Mouse (Mus musculus) liver, embryonic 14.5 days (tissue): Measurements from ENCODE around the gene Amer2.

Source experiments
- CTCF ChIP-seq: IDR thresholded peaks from 2 replicates; pipeline ENCODE4 v1.5.1; 2016; ENCODE audit warnings: antibody characterized with exemption, low read depth, control low read depth
- EP300 ChIP-seq: IDR thresholded peaks from 2 replicates; pipeline ENCODE4 v1.6.1; 2016; ENCODE audit warnings: antibody characterized with exemption, low read depth

DNA sequence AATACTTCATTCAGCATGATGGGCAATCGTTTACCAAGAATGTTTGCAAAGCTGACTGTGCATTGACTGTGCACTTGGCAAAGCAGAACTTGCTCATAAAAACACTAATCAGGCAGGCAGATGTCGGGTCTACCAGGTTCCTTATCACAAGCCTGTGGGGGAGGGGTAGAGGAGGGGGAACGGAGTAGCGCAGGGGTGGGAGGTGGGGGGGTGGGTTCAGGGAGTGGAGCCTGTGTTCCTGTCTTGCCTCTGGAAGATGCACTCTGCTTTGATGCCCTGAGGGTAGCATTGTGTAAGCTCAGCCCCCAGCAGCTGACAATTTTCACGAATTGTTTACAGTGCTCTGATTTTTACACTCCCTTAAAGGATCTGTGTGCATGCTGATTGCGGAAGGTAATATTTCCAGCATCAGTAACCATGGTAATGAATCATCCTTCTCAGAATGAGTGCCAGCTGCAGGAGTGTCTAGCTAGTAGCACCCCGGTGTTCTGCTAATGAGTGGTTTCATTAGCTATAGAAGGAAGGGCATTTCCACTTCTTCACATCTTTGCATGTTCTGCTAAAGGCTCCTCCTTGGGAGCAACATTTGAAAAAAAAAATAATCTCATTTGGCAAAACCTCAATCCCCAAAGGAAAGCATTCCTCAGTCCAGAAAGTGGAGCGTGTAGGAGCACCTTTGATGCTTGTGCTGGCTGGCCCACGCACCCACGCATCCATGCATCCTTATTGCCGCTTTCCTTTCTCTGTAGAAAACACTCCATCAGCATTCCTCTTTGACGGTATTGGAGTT lies 36.8 kb downstream of the Amer2 start:
- no peak for TF ChIP-seq CTCF
- TF ChIP-seq EP300: no peak
